ENCODE assay signal across 8 mouse cellular contexts in genomic region chr3:95993881-95994280, GRCm38 (mm10). TPM values are rescaled to one million over a fixed set of nuclear protein-coding genes. Genes with fewer than 3 reads are reported as not detected.
A peak's percentile ranks its signal among the peaks of the same experiment; 100 is the strongest.
DNase-seq lines count a peak whose midpoint lies in the region; ATAC-seq and TF ChIP-seq lines count a peak whose summit lies in the region.
"Had no signal": no experiment of that assay in that cellular context is flagged by ENCODE, and none has a peak within 500 bp of the region (broad histone marks: within the 10 kb centered on the region; RNA-seq: fewer than 3 reads in every experiment).

No protein-coding gene starts in this region.

- DNase-seq in Patski (ENCODE audit: low read depth, low spot score), result peak; percentile 84
- peak; percentile 85 for DNase-seq in cerebellum, adult 9-10 months
- DNase-seq in midbrain, embryonic 10.5 days (ENCODE audit: low spot score), result peak; percentile 25
- DNase-seq in left cerebral cortex, adult 18-20 months (ENCODE audit: low spot score in 2 of 2), result no peak

- POLR2A ChIA-PET in Patski (lab: Charles Lee), result interaction anchor here (1.1 to 1.7 kb wide), 3 partner anchors 8 to 28 kb away, joined by 4 to 5 read pairs (median 5); no protein-coding TSS in a partner anchor

- H3K9me3 ChIP-seq in heart, embryonic 11.5 days (replicated peaks; ENCODE audit: control insufficient read depth, low read length), result no peaks in the 10 kb centered on the region
- no peaks in the 10 kb centered on the region for H3K9me3 ChIP-seq in kidney, embryonic 15.5 days (replicated peaks)
- H3K9me3 ChIP-seq in midbrain, embryonic 10.5 days (replicated peaks), result no peaks in the 10 kb centered on the region

- H3K4me2 ChIP-seq in heart, embryonic 11.5 days, result peak overlapping the region; percentile 89
- peak overlapping the region; percentile 83 for H3K4me2 ChIP-seq in kidney, embryonic 15.5 days

- peak overlapping the region; percentile 75 for H3K4me3 ChIP-seq in heart, embryonic 11.5 days (ENCODE audit: low read depth, low read length)
- peak overlapping the region; percentile 80 for H3K4me3 ChIP-seq in kidney, embryonic 15.5 days (replicated peaks)
- H3K4me3 ChIP-seq in midbrain, embryonic 10.5 days, result peak overlapping the region; percentile 86
- H3K4me3 ChIP-seq: erythroblast, embryonic 14.5 days had no signal

- in situ Hi-C loops in Patski (cut with MboI; ENCODE audit: low pct_unique_long_range_greater_than_20kb), result no loop called here

- H3K36me3 ChIP-seq in heart, embryonic 11.5 days (ENCODE audit: control insufficient read depth, insufficient read depth, low read length), result peaks cover 28% of the 10 kb centered on the region
- H3K36me3 ChIP-seq in kidney, embryonic 15.5 days, result peaks cover 40% of the 10 kb centered on the region
- H3K36me3 ChIP-seq in midbrain, embryonic 10.5 days, result peaks cover 51% of the 10 kb centered on the region

- WGBS in heart, embryonic 11.5 days (ENCODE audit: insufficient replicate concordance), result 9% methylated on average over 4 of the region's 4 CpGs
- 16% methylated on average over 4 of the region's 4 CpGs for WGBS in kidney, embryonic 15.5 days
- WGBS in midbrain, embryonic 10.5 days, result 44% methylated on average over 4 of the region's 4 CpGs

- peak overlapping the region; percentile 99 for H3K27ac ChIP-seq in heart, embryonic 11.5 days (ENCODE audit: low read depth, low read length)
- H3K27ac ChIP-seq in kidney, embryonic 15.5 days, result peak overlapping the region; percentile 98
- peak overlapping the region; percentile 100 for H3K27ac ChIP-seq in midbrain, embryonic 10.5 days (replicated peaks)

- peak overlapping the region; percentile 99 for H3K9ac ChIP-seq in heart, embryonic 11.5 days (ENCODE audit: low read depth, low read length)
- H3K9ac ChIP-seq in kidney, embryonic 15.5 days, result peak overlapping the region; percentile 80

- CTCF ChIA-PET in Patski (lab: Charles Lee), result interaction anchor here (1.1 to 2.0 kb wide), 2 partner anchors 20 to 57 kb away, joined by 3 to 5 read pairs; no protein-coding TSS in a partner anchor

- H3K27me3 ChIP-seq in Patski, result no peaks in the 10 kb centered on the region
- H3K27me3 ChIP-seq in heart, embryonic 11.5 days (ENCODE audit: control insufficient read depth, insufficient read depth, low read length), result no peaks in the 10 kb centered on the region
- no peaks in the 10 kb centered on the region for H3K27me3 ChIP-seq in kidney, embryonic 15.5 days
- H3K27me3 ChIP-seq in midbrain, embryonic 10.5 days (ENCODE audit: low read depth, poor library complexity, severe bottlenecking), result no peaks in the 10 kb centered on the region

- TF ChIP-seq CTCF in Patski (IDR thresholded peaks at IDR 0.05), result no peak

- ATAC-seq in Patski, result no peak
- ATAC-seq in heart, embryonic 11.5 days (replicated peaks; ENCODE audit: insufficient number of reproducible peaks, low FRiP score, low TSS enrichment), result no peak
- ATAC-seq in kidney, embryonic 15.5 days (replicated peaks; ENCODE audit: low FRiP score), result no peak
- no peak for ATAC-seq in megakaryocyte progenitor cell, adult 5-6 weeks (replicated peaks; ENCODE audit: poor library complexity)

- peaks cover 51% of the 10 kb centered on the region for H3K4me1 ChIP-seq in heart, embryonic 11.5 days (ENCODE audit: control insufficient read depth, insufficient read depth, low read length)
- H3K4me1 ChIP-seq in kidney, embryonic 15.5 days, result peaks cover 67% of the 10 kb centered on the region
- peaks cover 59% of the 10 kb centered on the region for H3K4me1 ChIP-seq in midbrain, embryonic 10.5 days

RNA-seq across cellular contexts. Expression of gene Plekho1, which starts 1.9 kb away (rescaled TPM):
- 118 TPM for polyA plus RNA-seq in Patski (2021)
- 69.5 and 82.2 TPM in 2 replicates for polyA plus RNA-seq in heart, embryonic 11.5 days (2014; fragmentation: Nextera tagmentation; extraction: Ambion mirVana)
- polyA plus RNA-seq in kidney, embryonic 15.5 days (2015; fragmentation: Nextera tagmentation; extraction: Ambion mirVana), result 43.5 and 44.2 TPM in 2 replicates
- 66.8 and 69.0 TPM in 2 replicates for polyA plus RNA-seq in midbrain, embryonic 10.5 days (2016; fragmentation: Nextera tagmentation; extraction: Ambion mirVana)
- 22.1 and 25.9 TPM in 2 replicates for total RNA-seq in megakaryocyte progenitor cell, adult 5-6 weeks (2015)
- 24.7 and 25.1 TPM in 2 replicates for total RNA-seq in megakaryocyte progenitor cell, adult 5-6 weeks (2017)
- 10 to 100 TPM; 73.6 to 81.9 TPM for total RNA-seq in left cerebral cortex, adult 18-20 months (2021)

Comparison
In these comparisons a context has a peak if more than half of its experiments do, and no peak if none do; other contexts are left out.
1. DNase-seq: peak in Patski (single experiment), cerebellum, adult 9-10 months (single experiment) and midbrain, embryonic 10.5 days (single experiment); none in left cerebral cortex, adult 18-20 months (0 of 2).
2. Peak in every context shown above with its lines, with median percentiles within 50 percentile points of each other: H3K27ac ChIP-seq and H3K4me3 ChIP-seq.